Mouse (Mus musculus): ENCODE results near the gene Ppp6r3.
"Not testable (repeated sequence)": the region's sequence is repeated elsewhere in the genome, so short reads cannot be mapped to it uniquely, and the experiment has no call there.

- not testable (repeated sequence) for TF ChIP-seq POLR2A (IDR thresholded peaks at IDR 0.05; ENCODE audit: control insufficient read depth, low read depth, low read length)
- peak; percentile 23; the same call in 1 of the 2 replicates for TF ChIP-seq CTCF (IDR thresholded peaks at IDR 0.05; ENCODE audit: control insufficient read depth, insufficient read depth, insufficient replicate concordance, low read depth, low read length)
These were observed 12.2 kb upstream of the Ppp6r3 start for GRCm38 (mm10) chr19:3587729-3588128.

Measured in testis, adult 2 months (tissue).